Mouse (Mus musculus): Measurements from ENCODE around the gene Diablo.
"Not testable (repeated sequence)": the region's sequence is repeated elsewhere in the genome, so short reads cannot be mapped to it uniquely, and the experiment has no call there.

- not testable (repeated sequence) for TF ChIP-seq POLR2A, CTCF (IDR thresholded peaks at IDR 0.05; ENCODE audit: insufficient read depth, low read depth, low read length)
These were observed 12.6 kb downstream of the Diablo start for GRCm38 (mm10) chr5:123511426-123511825.
